Mouse (Mus musculus) liver, adult 2 months (tissue): ENCODE data around the gene Map7d1.

Source experiments
- CTCF ChIP-seq: fragments of 200-500 bp; IDR thresholded peaks from 2 replicates; pipeline ENCODE4 v1.5.1; 2011; ENCODE audit warnings: low read depth, low read length, control low read depth
- POLR2A ChIP-seq: fragments of 200-500 bp; IDR thresholded peaks from 2 replicates; pipeline ENCODE4 v1.6.1; 2011; ENCODE audit warnings: low read length, control low read depth; ENCODE audit not compliant: insufficient read depth; ENCODE audit errors: extremely low read depth

DNA sequence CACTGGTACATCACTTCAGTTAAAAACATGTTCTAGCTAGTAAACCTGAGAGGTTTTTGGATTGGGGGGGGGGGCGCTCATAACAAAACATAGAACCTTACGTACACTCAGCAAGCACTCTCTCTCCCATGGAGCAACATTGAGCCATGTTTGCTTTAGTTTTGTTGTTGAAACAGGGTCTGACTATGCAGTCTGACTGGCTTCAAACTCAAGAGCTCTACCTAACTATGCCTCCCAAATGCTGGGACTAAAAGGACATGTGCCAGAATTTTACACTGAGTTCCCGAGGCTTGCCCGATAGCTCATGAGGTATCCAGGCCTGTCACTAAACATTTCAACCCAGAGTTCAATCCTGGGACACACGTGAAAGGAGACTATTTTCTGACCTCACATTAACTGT, 73.1 kb downstream of the Map7d1 start:
- TF ChIP-seq CTCF: no peak
- TF ChIP-seq POLR2A: no peak
